ENCODE assay signal across 9 mouse cellular contexts in genomic region chr15:83452219-83452760, GRCm38 (mm10). TPM values are rescaled to one million over a fixed set of nuclear protein-coding genes. Genes with fewer than 3 reads are reported as not detected.
A peak's percentile ranks its signal among the peaks of the same experiment; 100 is the strongest.
DNase-seq lines count a peak whose midpoint lies in the region; ATAC-seq and TF ChIP-seq lines count a peak whose summit lies in the region.
"Had no signal": no experiment of that assay in that cellular context is flagged by ENCODE, and none has a peak within 500 bp of the region (broad histone marks: within the 10 kb centered on the region; RNA-seq: fewer than 3 reads in every experiment).

No protein-coding gene starts in this region.

- H3K4me3 ChIP-seq in heart, embryonic 15.5 days: no peak overlapping the region
- H3K4me3 ChIP-seq in lung, postnatal 0 days (ENCODE audit: low read depth, low read length): no peak overlapping the region
- H3K4me3 ChIP-seq in lung, adult 2 months (replicated peaks; ENCODE audit: extremely low read depth, low read depth, low read length): no peak overlapping the region
- no peak overlapping the region for H3K4me3 ChIP-seq in liver, embryonic 12.5 days

- H3K4me1 ChIP-seq in heart, embryonic 15.5 days (replicated peaks): peaks cover 61% of the 10 kb centered on the region
- H3K4me1 ChIP-seq in lung, postnatal 0 days (ENCODE audit: insufficient read depth, low read depth, low read length): peaks cover 22% of the 10 kb centered on the region; the same call in 1 of the 2 replicates
- peaks cover 37% of the 10 kb centered on the region for H3K4me1 ChIP-seq in lung, adult 2 months (ENCODE audit: control insufficient read depth, insufficient read depth, low read length)
- peaks cover 91% of the 10 kb centered on the region for H3K4me1 ChIP-seq in liver, embryonic 12.5 days

- H3K9ac ChIP-seq in heart, embryonic 15.5 days: no peak overlapping the region
- H3K9ac ChIP-seq in lung, postnatal 0 days (replicated peaks; ENCODE audit: low read depth): no peak overlapping the region
- no peak overlapping the region for H3K9ac ChIP-seq in liver, embryonic 12.5 days
- H3K9ac ChIP-seq: lung, embryonic 14.5 days had no signal

- no peak for ATAC-seq in heart, embryonic 15.5 days (replicated peaks; ENCODE audit: insufficient number of reproducible peaks, insufficient read depth, low FRiP score, low read depth)
- no peak for ATAC-seq in lung, postnatal 0 days
- ATAC-seq in liver, embryonic 12.5 days: 0 out of 2 replicates have a peak, but pooled peaks have one; percentile 14

- H3K36me3 ChIP-seq in heart, embryonic 15.5 days: no peaks in the 10 kb centered on the region
- no peaks in the 10 kb centered on the region for H3K36me3 ChIP-seq in lung, postnatal 0 days (ENCODE audit: insufficient read depth, low read length)
- H3K36me3 ChIP-seq in liver, embryonic 12.5 days: no peaks in the 10 kb centered on the region

- H3K9me3 ChIP-seq in heart, embryonic 15.5 days (replicated peaks): no peaks in the 10 kb centered on the region
- no peaks in the 10 kb centered on the region for H3K9me3 ChIP-seq in lung, postnatal 0 days (ENCODE audit: low read length)
- no peaks in the 10 kb centered on the region for H3K9me3 ChIP-seq in liver, embryonic 12.5 days (replicated peaks)

- TF ChIP-seq CTCF in lung, postnatal 0 days (IDR thresholded peaks at IDR 0.05): no peak
- no peak for TF ChIP-seq CTCF in lung, adult 2 months (IDR thresholded peaks at IDR 0.05; ENCODE audit: insufficient read depth, low read length)

- no peak overlapping the region for H3K4me2 ChIP-seq in heart, embryonic 15.5 days
- H3K4me2 ChIP-seq in lung, postnatal 0 days (replicated peaks; ENCODE audit: low read depth, low read length): no peak overlapping the region
- no peak overlapping the region for H3K4me2 ChIP-seq in liver, embryonic 12.5 days
- H3K4me2 ChIP-seq: lung, embryonic 14.5 days had no signal

- no peaks in the 10 kb centered on the region for H3K27me3 ChIP-seq in heart, embryonic 15.5 days
- H3K27me3 ChIP-seq in lung, postnatal 0 days (replicated peaks; ENCODE audit: insufficient read depth, low read length): no peaks in the 10 kb centered on the region
- no peaks in the 10 kb centered on the region for H3K27me3 ChIP-seq in liver, embryonic 12.5 days (replicated peaks)

- no peak for DNase-seq in heart, adult 8-10 months (ENCODE audit: low spot score)
- DNase-seq in lung, postnatal 0 days (ENCODE audit: low spot score): no peak
- DNase-seq in lung, adult 2 months: no peak
- DNase-seq in yolk sac, embryonic 10.5 days (ENCODE audit: low spot score): peak; percentile 70
- no peak for DNase-seq in ovary, postnatal 14 days (ENCODE audit: low spot score)
- DNase-seq in cerebellum, postnatal 4 days (ENCODE audit: low spot score in 2 of 2): no peak

- no peak for TF ChIP-seq EP300 in lung, postnatal 0 days (IDR thresholded peaks at IDR 0.05)

- peak overlapping the region; percentile 39 for H3K27ac ChIP-seq in heart, embryonic 15.5 days
- peak overlapping the region; percentile 28 for H3K27ac ChIP-seq in lung, postnatal 0 days (ENCODE audit: low read length)
- H3K27ac ChIP-seq in liver, embryonic 12.5 days: peak overlapping the region; percentile 59

- 82% methylated on average over 7 of the region's 7 CpGs for WGBS in heart, embryonic 15.5 days
- 75% methylated on average over 7 of the region's 7 CpGs for WGBS in lung, postnatal 0 days
- WGBS in lung, adult 2 months: 82% methylated on average over 7 of the region's 7 CpGs
- WGBS in liver, embryonic 12.5 days (ENCODE audit: insufficient replicate concordance): 56% methylated on average over 7 of the region's 7 CpGs

- no peak for TF ChIP-seq POLR2A in lung, adult 2 months (IDR thresholded peaks at IDR 0.05; ENCODE audit: borderline replicate concordance, extremely low read depth, low read depth, low read length)

RNA-seq across cellular contexts. Expression of gene Pacsin2, which starts 12.1 kb away (rescaled TPM):
- polyA plus RNA-seq in heart, embryonic 15.5 days (2015; fragmentation: Nextera tagmentation; extraction: Ambion mirVana): 59.3 and 75.3 TPM in 2 replicates
- total RNA-seq in heart, adult 8-10 months (2022): 100 to 1,000 TPM; 209 to 267 (median 247) TPM
- polyA plus RNA-seq in lung, postnatal 0 days (2015; fragmentation: Nextera tagmentation; extraction: Ambion mirVana): 46.7 and 51.7 TPM in 2 replicates
- polyA plus RNA-seq in lung, adult 2 months (2012; rRNA removed): 61.4 and 85.2 TPM in 2 replicates
- polyA plus RNA-seq in liver, embryonic 12.5 days (2016; fragmentation: Nextera tagmentation; extraction: Ambion mirVana): 65.1 and 68.4 TPM in 2 replicates

RNA-seq across cellular contexts. Expression of gene Ttll1, which starts 58.4 kb away (rescaled TPM):
- 22.9 and 23.4 TPM in 2 replicates for polyA plus RNA-seq in heart, embryonic 15.5 days (2015; fragmentation: Nextera tagmentation; extraction: Ambion mirVana)
- 10 to 100 TPM; 51.7 to 73.3 (median 59.8) TPM for total RNA-seq in heart, adult 8-10 months (2022)
- 13.8 and 13.9 TPM in 2 replicates for polyA plus RNA-seq in lung, postnatal 0 days (2015; fragmentation: Nextera tagmentation; extraction: Ambion mirVana)
- polyA plus RNA-seq in lung, adult 2 months (2012; rRNA removed): 9.0 and 12.6 TPM in 2 replicates
- 9.6 and 10.0 TPM in 2 replicates for polyA plus RNA-seq in liver, embryonic 12.5 days (2016; fragmentation: Nextera tagmentation; extraction: Ambion mirVana)
